Mouse (Mus musculus): ENCODE measurements around the gene Etv4. TPM values are rescaled to one million over a fixed set of nuclear protein-coding genes. Genes with fewer than 3 reads are reported as not detected.

Etv4 gene
- polyA plus RNA-seq, 1 experiment: not detected

Other genes with a start within 250 kb of the Etv4 start
- 0.48 TPM in 1 of 2 replicates, not detected in the other for gene Brca1, start 233.4 kb downstream of the Etv4 start, polyA plus RNA-seq (2012; ENCODE audit: insufficient read depth, insufficient read length, missing spikeins)
- gene Nbr1, start 233.2 kb downstream of the Etv4 start, polyA plus RNA-seq (2012; ENCODE audit: insufficient read depth, insufficient read length, missing spikeins): 125 and 139 TPM in 2 replicates
- 31.8 and 39.5 TPM in 2 replicates for gene Tmem106a, start 203.1 kb downstream of the Etv4 start, polyA plus RNA-seq (2012; ENCODE audit: insufficient read depth, insufficient read length, missing spikeins)
- gene Gm11634, start 186.1 kb downstream of the Etv4 start, polyA plus RNA-seq (2012; ENCODE audit: insufficient read depth, insufficient read length, missing spikeins): not detected in 2 replicates
- 27.0 and 33.3 TPM in 2 replicates for gene Rdm1, start 158.2 kb downstream of the Etv4 start, polyA plus RNA-seq (2012; ENCODE audit: insufficient read depth, insufficient read length, missing spikeins)
- 3.5 and 3.8 TPM in 2 replicates for gene Arl4d, start 119.8 kb downstream of the Etv4 start, polyA plus RNA-seq (2012; ENCODE audit: insufficient read depth, insufficient read length, missing spikeins)
- 6.5 and 11.0 TPM in 2 replicates for gene Dhx8, start 52.5 kb downstream of the Etv4 start, polyA plus RNA-seq (2012; ENCODE audit: insufficient read depth, insufficient read length, missing spikeins)
- 3.8 and 4.4 TPM in 2 replicates for gene Meox1, start 109.0 kb upstream of the Etv4 start, polyA plus RNA-seq (2012; ENCODE audit: insufficient read depth, insufficient read length, missing spikeins)
- gene Sost, start 181.6 kb upstream of the Etv4 start, polyA plus RNA-seq (2012; ENCODE audit: insufficient read depth, insufficient read length, missing spikeins): not detected in 2 replicates
- gene Cfap97d1, start 198.9 kb upstream of the Etv4 start, polyA plus RNA-seq (2012; ENCODE audit: insufficient read depth, insufficient read length, missing spikeins): not detected in 2 replicates
- 66.5 and 75.1 TPM in 2 replicates for gene Dusp3, start 201.6 kb upstream of the Etv4 start, polyA plus RNA-seq (2012; ENCODE audit: insufficient read depth, insufficient read length, missing spikeins)
- 0.54 and 0.87 TPM in 2 replicates for gene Mpp3, start 243.1 kb upstream of the Etv4 start, polyA plus RNA-seq (2012; ENCODE audit: insufficient read depth, insufficient read length, missing spikeins)